Mouse (Mus musculus) intestine, embryonic 16.5 days (tissue): Measurements from ENCODE around the gene Shkbp1. TPM values are rescaled to one million over a fixed set of nuclear protein-coding genes. Genes with fewer than 3 reads are reported as not detected.
A peak's percentile ranks its signal among the peaks of the same experiment; 100 is the strongest.

Source experiments
- ATAC-seq: fragments of 200-750 bp; cut with Nextera tagmentation; 2 replicates; pipeline ENCODE4 v1.8.0; 2017; ENCODE audit warnings: moderate TSS enrichment, moderate library complexity
- H3K27ac ChIP-seq: fragments of 300-500 bp; sonication (generic); 2 replicates; pipeline ENCODE4 v1.5.1; 2014; ENCODE audit warnings: mild to moderate bottlenecking, low read length
- H3K27me3 ChIP-seq: fragments of 300-500 bp; sonication (generic); replicated peaks from 2 replicates; pipeline ENCODE4 v1.6.1; 2014; ENCODE audit warnings: low read length, control low read depth, mixed read lengths; ENCODE audit not compliant: control insufficient read depth, insufficient read depth
- H3K36me3 ChIP-seq: fragments of 300-500 bp; sonication (generic); 2 replicates; pipeline ENCODE4 v1.6.1; 2014; ENCODE audit warnings: low read length, control low read depth; ENCODE audit not compliant: control insufficient read depth, insufficient read depth
- H3K4me1 ChIP-seq: fragments of 300-500 bp; sonication (generic); 2 replicates; pipeline ENCODE4 v1.6.1; 2014; ENCODE audit warnings: low read length, control low read depth, mixed read lengths; ENCODE audit not compliant: control insufficient read depth, insufficient read depth
- H3K4me2 ChIP-seq: fragments of 300-500 bp; sonication (generic); 2 replicates; pipeline ENCODE4 v1.6.1; 2014; ENCODE audit warnings: low read depth, low read length, control low read depth
- H3K4me3 ChIP-seq: fragments of 300-500 bp; sonication (generic); 2 replicates; pipeline ENCODE4 v1.5.1; 2014; ENCODE audit warnings: mild to moderate bottlenecking, low read length
- H3K9ac ChIP-seq: fragments of 300-500 bp; sonication (generic); 2 replicates; pipeline ENCODE4 v1.6.1; 2014; ENCODE audit warnings: low read depth, low read length
- H3K9me3 ChIP-seq: fragments of 300-500 bp; sonication (generic); 2 replicates; pipeline ENCODE4 v1.6.1; 2016; ENCODE audit warnings: low read length, control low read depth; ENCODE audit not compliant: control insufficient read depth
- WGBS: fragments of 180-500 bp; shearing (Covaris S2); extraction: QIAGEN DNeasy Blood & Tissue Kit; methylation state at CpG from one replicate; pipeline ENCODE4 v1.1.7; 2014; 5-methylcytosine and 5-hydroxymethylcytosine counted together
- polyA plus RNA-seq: library from polyadenylated mRNA; unstranded; fragments of >200 nt; fragmentation: Nextera tagmentation; extraction: Ambion mirVana; gene quantifications from 2 replicates; pipeline ENCODE4 v1.2.1, GENCODE M21; 2015

Shkbp1 gene
- polyA plus RNA-seq: 35.6 and 37.8 TPM in 2 replicates

GRCm38 (mm10) chr7:27355745-27356240, at the start of gene Shkbp1:
TSS of gene Shkbp1 (minus strand) at chr7:27356019.
- H3K4me3 ChIP-seq: peak within 1 kb of the TSS; percentile 74
- H3K4me2 ChIP-seq: peak within 1 kb of the TSS; percentile 87
- peak within 1 kb of the TSS; percentile 72 for H3K9ac ChIP-seq
- H3K4me1 ChIP-seq: peaks cover 24% of the 10 kb centered on the region
- under 1% methylated on average over 34 of the region's 34 CpGs for WGBS
- peak within 1 kb of the TSS; percentile 89 for H3K27ac ChIP-seq
- H3K27me3 ChIP-seq: no peaks in the 10 kb centered on the region
- no peaks in the 10 kb centered on the region for H3K9me3 ChIP-seq
- ATAC-seq: peak; percentile 93
- H3K36me3 ChIP-seq: peaks cover 8% of the 10 kb centered on the region; the same call in 1 of the 2 replicates

- Histone ChIP-seq H3K27me3 (peaks cover 64% of the 10 kb centered on the region), H3K4me2 (0 out of 2 replicates have a peak overlapping the region, but pooled peaks have one; percentile 12), H3K4me3 (peak overlapping the region; percentile 14; the same call in 1 of the 2 replicates), H3K27ac (no peak overlapping the region), H3K36me3 (no peaks in the 10 kb centered on the region), H3K9ac (no peak overlapping the region), H3K4me1 (peaks cover 7% of the 10 kb centered on the region), H3K9me3 (peaks cover 7% of the 10 kb centered on the region; the same call in 1 of the 2 replicates)
- no peak for ATAC-seq
- WGBS: 7% methylated on average over 80 of the region's 81 CpGs
Measured at GRCm38 (mm10) chr7:27404203-27404942, 48.6 kb upstream of the Shkbp1 start.

GRCm38 (mm10) chr7:27402675-27403074, 46.9 kb upstream of the Shkbp1 start:
- ATAC-seq: no peak

GRCm38 (mm10) chr7:27400545-27400944, 44.7 kb upstream of the Shkbp1 start:
- WGBS: 76% methylated on average over 7 of the region's 7 CpGs
- peaks cover 55% of the 10 kb centered on the region for H3K27me3 ChIP-seq
- ATAC-seq: no peak

More at GRCm38 (mm10) chr7:27402675-27403074, 46.9 kb upstream of the Shkbp1 start:
- WGBS: 12% methylated on average over 16 of the region's 16 CpGs
- no peak overlapping the region for H3K9ac ChIP-seq
- H3K4me3 ChIP-seq: no peak overlapping the region
- peaks cover 51% of the 10 kb centered on the region for H3K27me3 ChIP-seq
- no peak overlapping the region for H3K4me2 ChIP-seq
- no peaks in the 10 kb centered on the region for H3K36me3 ChIP-seq
- peaks cover 7% of the 10 kb centered on the region; the same call in 1 of the 2 replicates for H3K9me3 ChIP-seq
- H3K4me1 ChIP-seq: peaks cover 3% of the 10 kb centered on the region; the same call in 1 of the 2 replicates
- H3K27ac ChIP-seq: no peak overlapping the region

GRCm38 (mm10) chr7:27397048-27397949, 41.5 kb upstream of the Shkbp1 start:
- Histone ChIP-seq H3K4me3 (0 out of 2 replicates have a peak overlapping the region, but pooled peaks have one; percentile 56), H3K9ac (no peak overlapping the region), H3K4me1 (peaks cover 10% of the 10 kb centered on the region), H3K9me3 (no peaks in the 10 kb centered on the region), H3K27ac (no peak overlapping the region), H3K27me3 (peaks cover 43% of the 10 kb centered on the region), H3K36me3 (no peaks in the 10 kb centered on the region), H3K4me2 (no peak overlapping the region)
- WGBS: 17% methylated on average over 26 of the region's 26 CpGs
- peak; percentile 49; the same call in 1 of the 2 replicates for ATAC-seq

More at GRCm38 (mm10) chr7:27400545-27400944, 44.7 kb upstream of the Shkbp1 start:
- Histone ChIP-seq H3K36me3 (no peaks in the 10 kb centered on the region), H3K4me2 (no peak overlapping the region), H3K27ac (no peak overlapping the region), H3K9ac (no peak overlapping the region), H3K4me1 (peaks cover 12% of the 10 kb centered on the region), H3K9me3 (peaks cover 4% of the 10 kb centered on the region; the same call in 1 of the 2 replicates), H3K4me3 (no peak overlapping the region)

- peaks cover 10% of the 10 kb centered on the region for H3K4me1 ChIP-seq
- no peak overlapping the region for H3K27ac ChIP-seq
- H3K36me3 ChIP-seq: no peaks in the 10 kb centered on the region
- H3K4me2 ChIP-seq: peak overlapping the region; percentile 87
- H3K9ac ChIP-seq: peak overlapping the region; percentile 54; the same call in 1 of the 2 replicates
- H3K27me3 ChIP-seq: peaks cover 45% of the 10 kb centered on the region
- peak overlapping the region; percentile 56 for H3K4me3 ChIP-seq
- H3K9me3 ChIP-seq: no peaks in the 10 kb centered on the region
- ATAC-seq: 0 out of 2 replicates have a peak, but pooled peaks have one; percentile 13
- 2% methylated on average over 54 of the region's 68 CpGs for WGBS
Measured at GRCm38 (mm10) chr7:27396184-27397047, 40.6 kb upstream of the Shkbp1 start.

- H3K4me3 ChIP-seq: peak overlapping the region; percentile 56
- no peaks in the 10 kb centered on the region for H3K9me3 ChIP-seq
- ATAC-seq: no peak
- no peak overlapping the region for H3K27ac ChIP-seq
- H3K4me2 ChIP-seq: peak overlapping the region; percentile 87; the same call in 1 of the 2 replicates
- no peak overlapping the region for H3K9ac ChIP-seq
- 3% methylated on average over 22 of the region's 22 CpGs for WGBS
- H3K27me3 ChIP-seq: peaks cover 51% of the 10 kb centered on the region
- H3K36me3 ChIP-seq: no peaks in the 10 kb centered on the region
- H3K4me1 ChIP-seq: peaks cover 10% of the 10 kb centered on the region
Measured at GRCm38 (mm10) chr7:27395521-27396183, 39.8 kb upstream of the Shkbp1 start.

GRCm38 (mm10) chr7:27391416-27391815, 35.6 kb upstream of the Shkbp1 start:
- Histone ChIP-seq H3K36me3 (no peaks in the 10 kb centered on the region), H3K9ac (no peak overlapping the region), H3K4me1 (peaks cover 6% of the 10 kb centered on the region; the same call in 1 of the 2 replicates), H3K4me2 (no peak overlapping the region), H3K4me3 (no peak overlapping the region), H3K27ac (no peak overlapping the region), H3K9me3 (no peaks in the 10 kb centered on the region), H3K27me3 (peaks cover 37% of the 10 kb centered on the region)
- no peak for ATAC-seq
- WGBS: 28% methylated on average over 16 of the region's 16 CpGs
